Mouse (Mus musculus): ENCODE measurements around the gene Phrf1.

GRCm38 (mm10) chr7:141276546-141276945, 48.0 kb downstream of the Phrf1 start, which contains the start of gene Cdhr5:
- TF ChIP-seq CTCF (IDR thresholded peaks at IDR 0.05) (no peak), POLR2A (IDR thresholded peaks at IDR 0.05; ENCODE audit: insufficient read depth, low read depth, low read length) (no peak), EP300 (IDR thresholded peaks at IDR 0.05; ENCODE audit: insufficient read depth, low read depth, low read length) (no peak)
